ENCODE assay signal across 8 mouse cellular contexts in genomic region chr13:111807596-111808386, GRCm38 (mm10). TPM values are rescaled to one million over a fixed set of nuclear protein-coding genes. Genes with fewer than 3 reads are reported as not detected.
DNase-seq lines count a peak whose midpoint lies in the region; ATAC-seq and TF ChIP-seq lines count a peak whose summit lies in the region.

No protein-coding gene starts in this region.

- TF ChIP-seq POLR2A in bone marrow macrophage, adult 2 months (IDR thresholded peaks at IDR 0.05; ENCODE audit: borderline replicate concordance, low read depth, low read length) = no peak

- peak overlapping the region; percentile 83 for H3K9ac ChIP-seq in forebrain, embryonic 16.5 days (replicated peaks; ENCODE audit: low read depth, low read length)
- peak overlapping the region; percentile 80 for H3K9ac ChIP-seq in midbrain, embryonic 15.5 days

- no peaks in the 10 kb centered on the region for H3K9me3 ChIP-seq in forebrain, embryonic 16.5 days (ENCODE audit: control insufficient read depth, low read length)
- H3K9me3 ChIP-seq in midbrain, embryonic 15.5 days = no peaks in the 10 kb centered on the region

- ATAC-seq in forebrain, embryonic 16.5 days = peak; percentile 42
- peak; percentile 49 for ATAC-seq in midbrain, embryonic 15.5 days (replicated peaks)

- H3K36me3 ChIP-seq in forebrain, embryonic 16.5 days (ENCODE audit: control insufficient read depth, insufficient read depth) = no peaks in the 10 kb centered on the region
- H3K36me3 ChIP-seq in midbrain, embryonic 15.5 days (replicated peaks) = no peaks in the 10 kb centered on the region

- no peak for TF ChIP-seq CTCF in bone marrow macrophage, adult 2 months (IDR thresholded peaks at IDR 0.05; ENCODE audit: low read depth, low read length)

- WGBS in forebrain, embryonic 16.5 days = under 1% methylated on average over 76 of the region's 79 CpGs
- under 1% methylated on average over 78 of the region's 79 CpGs for WGBS in midbrain, embryonic 15.5 days

- peak; percentile 61 for DNase-seq in kidney, adult 18-20 months
- DNase-seq in kidney, adult 11 months = no peak
- DNase-seq in kidney, postnatal 4 days = peak; percentile 52 to 63
- DNase-seq in testis, postnatal 10 days (ENCODE audit: low spot score) = peak; percentile 66
- no peak for DNase-seq in frontal cortex, postnatal 14 days (ENCODE audit: low spot score in 2 of 2)

- peak overlapping the region; percentile 91 for H3K4me2 ChIP-seq in forebrain, embryonic 16.5 days (ENCODE audit: low read length)
- H3K4me2 ChIP-seq in midbrain, embryonic 15.5 days = peak overlapping the region; percentile 77

- peaks cover 3% of the 10 kb centered on the region; the same call in 1 of the 2 replicates for H3K27me3 ChIP-seq in forebrain, embryonic 16.5 days (replicated peaks; ENCODE audit: control insufficient read depth, insufficient read depth, low read length)
- H3K27me3 ChIP-seq in midbrain, embryonic 15.5 days (replicated peaks) = no peaks in the 10 kb centered on the region

- peak overlapping the region; percentile 95 for H3K27ac ChIP-seq in bone marrow macrophage, adult 2 months (ENCODE audit: insufficient read depth, low read depth, low read length)
- H3K27ac ChIP-seq in forebrain, embryonic 16.5 days (ENCODE audit: low read length) = peak overlapping the region; percentile 95
- peak overlapping the region; percentile 99 for H3K27ac ChIP-seq in midbrain, embryonic 15.5 days

- peaks cover 17% of the 10 kb centered on the region for H3K4me1 ChIP-seq in bone marrow macrophage, adult 2 months (ENCODE audit: control insufficient read depth, insufficient read depth, low read length)
- H3K4me1 ChIP-seq in forebrain, embryonic 16.5 days (replicated peaks; ENCODE audit: control insufficient read depth, insufficient read depth, low read length) = peaks cover 23% of the 10 kb centered on the region
- H3K4me1 ChIP-seq in midbrain, embryonic 15.5 days = peaks cover 18% of the 10 kb centered on the region

- H3K4me3 ChIP-seq in bone marrow macrophage, adult 2 months (ENCODE audit: insufficient read depth, low read length) = peak overlapping the region; percentile 97
- H3K4me3 ChIP-seq in forebrain, embryonic 16.5 days (replicated peaks; ENCODE audit: low read length) = peak overlapping the region; percentile 83
- peak overlapping the region; percentile 81 for H3K4me3 ChIP-seq in midbrain, embryonic 15.5 days

RNA-seq across cellular contexts. Expression of gene Map3k1, which starts 1.0 kb away (rescaled TPM):
- polyA plus RNA-seq in bone marrow macrophage, adult 2 months (2012; ENCODE audit: insufficient read depth, insufficient read length, missing spikeins) = 58.7 and 61.5 TPM in 2 replicates
- 10.4 and 10.7 TPM in 2 replicates for polyA plus RNA-seq in forebrain, embryonic 16.5 days (2015; fragmentation: Nextera tagmentation; extraction: Ambion mirVana)
- polyA plus RNA-seq in midbrain, embryonic 15.5 days (2015; fragmentation: Nextera tagmentation; extraction: Ambion mirVana) = 10.5 and 12.2 TPM in 2 replicates

Comparison
In these comparisons a context has a peak if more than half of its experiments do, and no peak if none do; other contexts are left out.
1. DNase-seq: peak in kidney, adult 18-20 months (single experiment), kidney, postnatal 4 days (2 of 2) and testis, postnatal 10 days (single experiment); none in kidney, adult 11 months (single experiment) and frontal cortex, postnatal 14 days (0 of 2).
2. Peak in every context shown above with its lines, with median percentiles within 50 percentile points of each other: H3K27ac ChIP-seq and H3K4me3 ChIP-seq.